Mouse (Mus musculus) left cerebral cortex, adult 11 months (tissue): Measurements from ENCODE around the gene Npas4.
"Not testable (repeated sequence)": the region's sequence is repeated elsewhere in the genome, so short reads cannot be mapped to it uniquely, and the experiment has no call there.

Source experiments
- DNase-seq: peaks from one replicate; pipeline ENCODE4 v3.0.0; 2022; ENCODE audit warnings: low spot score

Npas4 gene

DNA sequence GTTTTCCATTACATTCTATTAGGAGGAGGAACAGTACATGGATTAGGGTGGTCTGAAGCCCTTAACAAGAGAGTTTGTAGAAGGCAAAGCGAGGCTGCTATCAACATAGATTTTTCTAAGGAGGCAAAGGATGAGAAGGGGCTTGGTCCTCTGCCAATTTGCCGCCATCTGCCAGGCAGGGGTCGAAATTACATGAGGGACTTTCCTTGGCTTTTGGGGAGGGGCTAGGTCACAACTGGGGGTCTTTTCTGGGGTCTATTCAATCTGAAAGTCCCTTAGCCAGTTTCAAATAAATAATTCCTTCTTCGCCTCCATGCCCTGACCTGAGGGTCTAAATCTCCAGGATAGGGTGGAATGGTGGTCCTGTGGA is at the start of gene Npas4:
Npas4 (minus strand) TSS at position 61 of the 370 bp plus-strand sequence.
- DNase-seq: no peak

DNA sequence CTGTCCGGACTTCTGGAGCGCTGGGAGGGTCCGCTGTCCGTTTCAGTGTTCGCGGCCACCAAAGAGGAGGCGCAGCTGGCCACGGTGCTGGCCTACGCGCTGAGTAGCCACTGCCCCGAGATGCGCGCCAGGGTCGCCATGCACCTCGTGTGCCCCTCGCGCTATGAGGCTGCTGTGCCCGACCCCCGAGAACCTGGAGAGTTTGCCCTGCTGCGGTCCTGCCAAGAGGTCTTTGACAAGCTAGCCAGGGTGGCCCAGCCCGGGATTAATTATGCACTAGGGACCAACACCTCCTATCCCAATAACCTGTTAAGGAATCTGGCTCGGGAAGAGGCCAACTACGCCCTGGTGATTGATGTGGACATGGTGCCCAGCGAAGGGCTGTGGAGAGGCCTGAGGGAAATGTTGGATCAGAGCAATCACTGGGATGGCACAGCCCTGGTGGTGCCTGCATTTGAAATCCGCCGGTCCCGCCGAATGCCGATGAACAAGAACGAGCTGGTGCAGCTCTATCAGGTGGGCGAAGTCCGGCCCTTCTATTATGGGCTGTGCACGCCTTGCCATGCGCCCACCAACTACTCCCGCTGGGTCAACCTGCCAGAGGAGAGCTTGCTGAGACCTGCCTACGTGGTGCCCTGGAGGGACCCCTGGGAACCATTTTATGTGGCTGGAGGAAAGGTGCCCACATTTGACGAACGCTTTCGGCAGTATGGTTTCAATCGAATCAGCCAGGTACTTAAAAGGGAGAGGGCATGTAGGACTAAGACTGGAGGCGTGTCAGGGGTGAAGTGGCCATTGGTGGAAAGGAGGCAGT is 49.4 kb upstream of the Npas4 start:
- DNase-seq: no peak

DNA sequence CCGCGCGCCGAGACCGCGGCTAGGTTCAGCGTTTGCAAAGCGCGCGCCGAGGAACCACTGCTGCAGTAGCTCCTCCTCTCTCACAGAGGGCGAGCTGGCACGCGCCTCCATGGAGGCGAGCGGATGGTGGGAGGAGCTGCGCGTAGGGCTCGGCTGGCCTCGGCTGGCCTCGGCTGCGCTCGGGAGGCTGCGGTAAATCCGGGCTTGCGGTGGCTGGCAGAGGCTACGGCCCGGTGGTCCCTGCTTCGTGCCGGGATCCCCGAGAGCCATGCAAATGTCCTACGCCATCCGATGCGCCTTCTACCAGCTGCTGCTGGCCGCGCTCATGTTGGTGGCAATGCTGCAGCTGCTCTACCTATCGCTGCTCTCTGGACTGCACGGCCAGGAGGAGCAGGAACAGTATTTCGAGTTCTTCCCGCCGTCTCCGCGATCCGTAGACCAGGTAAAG is 48.6 kb upstream of the Npas4 start, which contains the start of the genes B4gat1 and AC124502.3:
B4gat1 (plus strand) TSS at position 118 of the 448 bp plus-strand sequence.
AC124502.3 (plus strand) TSS at position 183 of the 448 bp plus-strand sequence.
- DNase-seq: peak; percentile 81

DNA sequence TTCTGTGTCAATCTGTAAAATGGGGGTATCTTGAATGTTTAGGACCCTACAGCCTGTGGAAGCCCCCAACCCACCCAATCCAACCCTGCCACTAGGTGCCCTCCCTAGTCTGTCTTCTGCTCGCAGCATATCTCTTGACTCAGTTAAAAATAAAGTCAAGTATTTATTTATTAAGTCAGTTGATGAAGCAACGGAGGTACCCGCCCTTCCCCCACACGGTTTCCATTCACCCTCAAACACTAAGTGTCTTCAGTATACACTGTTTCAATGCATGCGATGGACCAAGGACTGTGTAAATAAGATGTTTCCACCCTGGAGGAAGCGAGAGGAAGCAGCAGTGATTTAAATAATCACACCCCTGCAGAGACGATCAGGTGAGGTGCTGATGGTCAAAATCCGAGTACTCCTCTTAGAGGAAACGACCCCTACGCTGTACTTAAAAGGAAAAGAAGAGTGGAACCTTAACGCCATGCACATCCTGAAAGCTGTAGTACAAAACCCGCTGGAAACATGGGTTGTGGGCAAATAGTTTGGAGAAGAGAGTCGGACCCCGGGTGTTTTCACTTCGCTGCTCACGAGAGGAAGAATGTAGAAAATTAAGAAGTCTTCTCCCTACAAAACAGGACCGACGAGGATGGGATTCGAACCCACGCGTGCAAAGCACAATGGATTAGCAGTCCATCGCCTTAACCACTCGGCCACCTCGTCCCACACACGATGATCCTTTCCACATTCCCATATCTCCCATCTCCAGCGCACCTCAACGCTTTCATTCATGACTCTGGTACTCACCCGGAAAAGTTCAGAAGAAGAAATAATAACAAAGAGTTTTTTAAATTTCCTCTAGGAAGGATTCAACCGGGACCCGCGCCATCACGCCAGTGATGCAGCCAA is 47.8 kb upstream of the Npas4 start:
- peak; percentile 73 for DNase-seq

DNA sequence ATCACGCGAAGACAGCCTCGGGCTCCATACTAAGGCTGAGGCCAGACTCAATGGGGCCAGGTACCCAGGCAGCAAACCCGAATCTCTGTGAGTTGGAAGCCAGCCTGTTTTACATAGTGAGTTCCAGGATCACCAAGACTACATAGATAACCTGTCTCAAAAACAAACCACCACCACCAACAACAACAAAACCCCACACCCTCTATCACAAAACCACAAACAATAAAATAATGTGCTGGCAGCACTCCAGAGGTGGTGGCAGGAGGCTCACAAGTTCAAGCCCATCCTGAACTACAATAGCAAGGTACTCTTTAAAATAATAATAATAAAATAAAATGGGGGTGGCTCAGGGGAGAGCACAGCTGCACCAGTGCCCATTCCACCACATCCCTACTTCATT is 46.5 kb upstream of the Npas4 start:
- DNase-seq: no peak

DNA sequence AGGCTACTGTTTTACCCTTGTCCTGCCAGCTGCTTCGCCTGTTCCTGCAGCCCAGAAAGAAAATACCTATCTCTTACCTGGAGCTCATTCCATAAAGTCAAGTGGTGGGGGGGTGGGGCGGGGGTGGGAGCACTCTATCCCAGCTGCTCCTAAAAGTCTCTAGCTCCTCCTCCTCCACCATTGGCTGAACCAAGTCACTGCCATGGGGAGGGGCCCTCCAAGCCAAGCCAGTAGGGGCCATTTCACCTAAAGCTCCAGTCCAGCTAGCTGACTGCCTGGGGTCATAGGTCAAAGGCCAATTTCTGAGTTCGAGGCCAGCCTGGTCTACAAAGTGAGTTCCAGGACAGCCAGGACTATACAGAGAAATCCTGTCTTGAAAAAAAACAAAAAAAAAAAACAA is 42.6 kb upstream of the Npas4 start:
- DNase-seq: no peak

DNA sequence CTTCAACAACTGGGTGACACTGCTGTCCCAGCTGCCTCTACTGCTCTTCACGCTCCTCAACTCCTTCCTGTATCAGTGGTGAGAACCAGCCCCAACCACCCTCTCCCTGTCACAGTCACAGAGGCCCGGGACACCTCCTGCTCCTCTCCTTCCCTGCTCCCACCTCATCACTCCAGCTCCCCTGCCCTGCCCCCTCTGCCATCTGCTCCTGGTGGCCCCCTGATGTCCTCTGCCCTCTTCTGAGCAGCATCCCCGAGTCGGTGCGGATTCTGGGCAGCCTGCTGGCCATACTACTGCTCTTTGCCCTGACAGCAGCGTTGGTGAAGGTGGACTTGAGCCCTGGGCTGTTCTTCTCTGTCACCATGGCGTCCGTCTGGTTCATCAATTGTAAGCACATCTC is 36.0 kb upstream of the Npas4 start:
- DNase-seq: no peak

DNA sequence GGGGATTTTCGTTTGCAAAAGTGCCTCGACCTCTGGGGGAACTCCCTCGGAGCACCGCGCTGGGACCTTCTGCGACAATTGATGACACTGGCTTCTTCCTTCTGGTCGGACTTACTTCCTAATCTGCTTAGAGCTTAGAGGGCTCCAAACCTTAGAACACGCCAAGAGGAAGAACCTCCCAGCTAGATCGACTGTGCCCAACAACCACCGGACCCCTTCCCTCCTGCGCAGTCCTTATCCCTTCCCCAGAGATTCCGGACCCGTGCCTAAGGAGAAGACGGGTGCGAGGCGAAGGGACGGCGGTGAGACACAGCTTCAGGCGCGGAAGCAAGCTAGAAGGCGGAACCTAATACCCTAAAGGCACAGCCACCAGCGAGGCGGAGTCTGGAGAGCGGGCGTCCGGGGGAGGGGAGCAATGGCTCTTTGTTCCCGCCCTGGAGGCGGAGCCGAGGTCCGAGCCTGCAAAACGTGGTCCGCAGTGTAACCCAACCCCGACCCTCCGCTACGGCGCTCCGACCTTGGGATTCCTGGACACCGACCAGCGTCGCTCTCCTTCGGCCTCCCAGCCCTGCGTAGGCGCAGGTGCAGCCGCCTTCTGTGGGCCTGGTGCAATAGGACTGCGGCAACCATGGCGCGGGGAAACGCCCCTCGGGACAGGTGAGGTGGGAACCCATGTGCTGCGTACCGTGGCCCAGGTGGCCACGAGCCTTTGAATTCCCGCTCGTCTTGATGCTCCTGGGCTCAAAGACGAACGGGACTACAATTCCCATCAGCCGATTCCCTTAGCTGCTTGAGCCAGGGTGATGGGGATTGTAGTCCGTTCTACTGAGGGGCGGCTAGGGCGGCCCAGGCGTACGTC is 33.7 kb upstream of the Npas4 start, which contains the start of gene Slc29a2:
Slc29a2 (plus strand) TSS at position 240 of the 859 bp plus-strand sequence.
- DNase-seq: peak; percentile 80

DNA sequence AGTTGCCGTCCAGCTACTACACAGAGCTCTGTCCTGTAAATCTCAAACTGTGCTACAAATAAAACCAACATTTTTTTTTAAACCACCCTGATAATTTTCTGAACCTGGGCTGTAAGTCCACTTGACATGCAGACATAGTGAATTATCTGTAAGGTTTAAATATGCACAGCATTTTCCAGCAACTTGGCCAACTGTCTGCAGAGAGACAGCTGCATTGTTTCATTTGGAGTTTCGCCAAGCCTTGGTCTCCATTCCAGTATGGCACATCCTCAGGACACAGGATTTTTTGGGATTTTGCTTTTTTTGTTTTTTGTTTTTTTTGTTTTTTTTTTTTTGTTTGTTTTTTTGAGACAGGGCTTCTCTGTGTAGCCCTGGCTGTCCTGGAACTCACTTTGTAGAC is 31.3 kb upstream of the Npas4 start:
- DNase-seq: no peak

DNA sequence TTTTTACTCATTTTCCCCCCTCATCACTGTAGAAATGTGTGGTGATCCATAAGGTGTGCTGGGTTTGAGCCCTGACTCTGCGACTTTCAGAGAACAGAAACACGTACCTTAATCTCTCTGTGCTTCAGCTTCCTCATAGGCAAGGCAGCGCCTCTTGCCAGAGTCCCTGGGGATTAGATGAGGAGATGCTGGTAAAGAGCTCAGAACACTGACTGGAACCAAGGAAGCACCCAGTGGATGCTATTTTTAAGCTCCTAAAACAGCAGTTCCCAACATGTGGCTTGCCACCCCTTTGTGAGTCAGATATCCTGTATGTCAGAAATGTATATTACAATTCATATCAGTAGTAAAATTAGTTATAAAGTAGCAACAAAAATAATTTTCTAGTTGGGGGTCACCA is 28.1 kb upstream of the Npas4 start:
- no peak for DNase-seq

DNA sequence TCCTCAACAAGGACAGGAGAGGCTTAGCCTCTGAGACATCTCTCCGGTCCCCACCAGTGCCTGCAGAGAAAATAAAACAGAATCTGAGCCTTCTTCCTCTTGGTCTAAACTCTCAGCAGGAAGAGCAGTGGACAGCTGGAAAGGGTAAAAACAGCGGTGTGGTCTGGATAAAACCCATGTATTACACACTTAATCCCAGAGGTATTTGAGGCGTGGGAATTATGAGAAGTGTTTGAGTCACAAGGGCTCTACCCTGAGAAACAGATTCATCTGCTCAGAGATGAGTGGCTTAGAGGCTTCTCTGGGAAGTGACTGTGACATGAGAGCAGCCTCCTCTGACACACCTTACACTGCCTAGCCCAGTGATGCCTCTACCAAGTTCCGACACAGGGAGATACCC is 27.5 kb upstream of the Npas4 start:
- DNase-seq: no peak

DNA sequence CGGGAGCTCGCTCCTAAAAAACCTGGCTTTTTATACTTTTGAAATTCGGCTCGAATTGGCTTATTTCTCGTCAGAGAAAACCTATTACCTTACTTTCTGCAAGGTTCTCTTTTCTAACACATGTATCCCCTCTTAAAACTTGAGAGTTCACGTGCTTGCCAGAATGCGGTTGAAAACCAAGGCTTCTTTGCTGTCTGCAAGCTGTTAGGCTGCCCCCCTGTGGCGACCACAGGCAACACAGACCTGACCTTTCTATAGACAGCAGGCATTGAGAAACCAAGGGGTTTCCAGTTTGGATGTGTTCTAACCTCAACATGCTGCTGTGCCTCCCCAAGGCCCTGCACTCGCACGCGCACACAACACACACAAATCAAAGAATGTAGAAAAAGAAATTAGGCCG is 26.7 kb upstream of the Npas4 start:
- no peak for DNase-seq

DNA sequence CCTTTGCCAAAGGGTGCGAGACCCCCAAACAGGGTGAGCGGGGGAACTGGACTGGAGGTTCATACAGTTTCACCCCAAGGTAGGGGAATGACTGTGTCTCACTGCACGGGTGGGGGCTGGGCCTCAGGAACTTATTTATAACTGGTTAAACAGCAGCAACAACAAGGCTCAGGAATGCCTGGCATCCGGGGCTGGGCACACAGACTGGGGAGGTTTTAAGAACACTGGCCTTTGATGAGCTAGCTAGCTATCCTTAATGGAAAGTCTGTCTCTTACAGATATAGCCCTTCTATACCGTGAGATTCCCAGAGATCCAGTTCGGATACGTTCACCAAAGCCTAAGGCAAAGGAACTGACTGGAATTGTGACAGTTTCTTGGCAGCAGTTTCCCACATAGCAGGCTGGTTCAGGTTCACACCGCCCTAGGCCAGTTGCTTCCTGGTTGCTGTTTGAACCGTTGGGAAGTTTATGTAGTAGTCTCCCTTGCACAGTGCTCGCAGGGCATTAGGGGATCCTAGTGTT is 26.2 kb upstream of the Npas4 start:
- DNase-seq: no peak

DNA sequence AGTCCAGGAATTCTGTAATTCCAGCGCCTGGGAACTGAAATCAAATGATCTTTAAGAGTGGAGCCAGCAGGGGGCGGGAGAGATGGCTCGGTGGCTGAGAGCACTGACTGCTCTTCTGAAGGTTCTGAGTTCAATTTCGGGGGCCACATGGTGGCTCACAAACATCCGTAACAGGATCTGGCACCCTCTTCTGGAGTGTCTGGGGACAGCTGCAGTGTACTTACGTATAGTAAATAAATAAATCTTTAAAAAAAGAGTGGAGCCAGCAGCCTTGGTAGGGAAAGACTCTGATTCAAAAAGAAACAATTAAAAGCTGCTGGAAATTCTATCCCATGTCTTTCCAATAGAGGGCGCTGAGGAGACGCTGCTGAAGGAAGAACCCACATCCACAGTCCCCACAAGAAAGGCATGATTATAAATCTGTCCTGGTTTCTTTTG is 24.9 kb upstream of the Npas4 start:
- DNase-seq: no peak

DNA sequence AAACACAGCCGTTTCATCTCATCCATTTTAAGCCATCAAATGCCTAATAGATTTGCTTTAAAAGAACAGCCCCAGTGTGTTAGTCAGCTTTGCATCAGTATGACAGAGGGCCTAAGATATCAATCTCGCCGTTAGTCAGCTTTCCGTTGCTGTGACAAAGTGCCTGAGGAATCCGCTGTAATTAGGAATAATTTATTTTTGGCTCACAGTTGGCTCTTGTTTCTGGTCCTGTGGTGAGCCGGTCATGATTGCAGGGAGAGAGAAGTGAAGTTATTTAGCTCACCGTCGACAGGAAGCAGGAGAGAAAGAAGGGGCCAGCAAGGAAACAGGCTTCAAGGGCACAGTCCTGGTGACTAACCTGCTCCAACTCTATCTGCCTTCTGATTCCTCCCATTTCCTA is 23.0 kb upstream of the Npas4 start:
- DNase-seq: no peak

DNA sequence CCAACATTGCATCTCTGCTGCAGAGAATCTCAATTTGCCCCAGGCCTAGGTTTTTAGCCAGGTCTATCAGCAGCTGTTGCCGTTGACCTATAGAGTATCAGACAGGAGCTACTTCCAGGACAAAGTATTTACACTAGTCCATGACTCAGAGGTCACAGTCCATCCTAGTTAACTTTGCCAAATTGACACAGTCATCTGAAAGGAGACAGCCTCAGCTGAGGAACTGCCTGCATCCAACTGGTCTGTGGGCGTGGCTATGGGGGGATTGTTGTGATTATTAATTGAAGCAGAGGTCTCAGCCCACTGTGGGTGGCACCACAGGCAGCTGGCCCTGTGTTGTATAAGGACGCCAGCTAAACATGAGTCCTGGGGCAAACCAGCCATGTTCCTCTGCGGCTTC is 14.8 kb upstream of the Npas4 start:
- DNase-seq: no peak

DNA sequence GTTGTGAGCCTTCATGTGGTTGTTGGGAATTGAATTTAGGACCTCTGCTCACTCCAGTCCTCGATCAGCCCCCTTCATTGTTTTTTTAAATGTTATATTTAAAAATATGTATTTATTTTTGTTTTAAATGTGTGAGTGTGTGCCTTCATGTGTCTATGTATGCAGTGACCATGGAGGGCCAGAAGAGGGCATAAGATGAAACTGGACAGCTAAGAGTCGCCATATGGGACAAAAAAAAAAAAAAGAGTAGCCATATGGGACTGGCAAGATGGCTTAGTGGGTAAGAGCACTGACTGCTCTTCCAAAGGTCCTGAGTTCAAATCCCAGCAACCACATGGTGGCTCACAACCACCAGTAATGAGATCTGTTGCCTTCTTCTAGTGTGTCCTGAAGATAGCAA is 13.5 kb upstream of the Npas4 start:
- DNase-seq: not testable (repeated sequence)

DNA sequence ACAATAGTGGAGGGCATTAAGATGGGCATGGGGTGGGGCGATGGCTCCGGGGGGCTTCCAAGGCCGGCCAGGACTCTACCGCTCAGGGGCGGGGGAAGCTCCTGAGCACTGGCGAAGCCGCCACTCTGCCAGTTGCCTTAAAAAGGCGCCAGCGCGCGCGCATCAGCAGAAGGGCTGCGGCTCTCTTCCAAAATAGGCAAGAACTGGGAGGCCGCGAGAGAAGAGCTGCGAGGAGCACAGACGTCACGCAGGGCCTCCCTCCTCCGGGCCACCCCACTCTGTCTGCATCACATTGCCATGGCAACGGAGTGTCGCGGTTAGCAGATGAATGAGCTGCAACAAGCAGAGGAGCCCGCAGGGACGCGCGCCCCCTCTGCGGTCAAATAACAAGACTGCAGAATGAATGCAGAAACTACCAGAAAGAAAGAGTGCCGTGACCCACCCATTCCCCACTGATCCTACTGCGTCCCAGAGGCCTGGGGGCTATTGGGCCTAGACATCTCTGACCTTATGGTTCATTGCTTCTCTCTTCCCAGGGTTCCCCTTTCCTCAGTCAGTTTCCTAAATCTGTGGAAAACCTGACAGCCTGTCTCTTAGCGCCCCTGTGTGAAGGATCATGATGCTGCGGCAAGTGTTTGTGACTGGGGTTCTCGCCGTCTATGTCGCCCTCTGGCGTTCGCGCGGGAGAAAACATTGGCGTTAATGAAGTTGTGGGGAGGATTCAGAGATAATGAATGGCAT is 11.7 kb upstream of the Npas4 start:
- peak; percentile 94 for DNase-seq

DNA sequence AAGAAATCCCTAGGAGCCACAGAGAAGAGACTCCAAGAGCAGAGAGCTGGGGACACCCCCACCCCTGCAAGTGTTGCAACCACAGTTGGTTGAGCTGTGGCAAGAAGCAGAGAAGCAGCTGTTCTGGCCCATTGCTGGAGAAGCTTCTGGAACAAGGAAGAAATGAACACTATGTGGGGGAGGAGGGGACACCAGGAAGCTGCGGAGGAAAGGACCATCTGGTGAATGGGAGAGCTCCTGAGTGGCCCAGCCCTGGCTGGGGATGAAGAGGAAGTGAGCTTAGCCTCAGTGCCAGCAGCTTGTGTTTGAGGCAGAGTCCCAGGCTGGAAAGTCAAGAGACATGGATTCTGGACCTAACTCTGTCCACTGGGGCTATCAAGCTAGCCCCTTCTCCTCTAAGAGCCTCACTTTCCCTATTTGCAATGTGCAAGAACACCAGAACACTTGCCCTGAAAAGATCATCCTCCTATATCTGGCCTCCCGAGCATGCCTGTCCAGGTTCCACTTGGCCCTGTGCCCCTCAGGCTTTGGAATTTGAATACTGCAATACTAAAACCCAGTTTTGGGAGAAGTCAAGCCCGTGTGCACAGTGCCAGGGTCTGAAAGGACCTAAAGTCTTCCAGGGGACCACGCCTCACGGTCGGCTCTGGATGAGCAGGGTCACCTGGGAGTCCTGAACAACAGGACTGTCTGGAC is 9.5 kb upstream of the Npas4 start:
- DNase-seq: peak; percentile 75

DNA sequence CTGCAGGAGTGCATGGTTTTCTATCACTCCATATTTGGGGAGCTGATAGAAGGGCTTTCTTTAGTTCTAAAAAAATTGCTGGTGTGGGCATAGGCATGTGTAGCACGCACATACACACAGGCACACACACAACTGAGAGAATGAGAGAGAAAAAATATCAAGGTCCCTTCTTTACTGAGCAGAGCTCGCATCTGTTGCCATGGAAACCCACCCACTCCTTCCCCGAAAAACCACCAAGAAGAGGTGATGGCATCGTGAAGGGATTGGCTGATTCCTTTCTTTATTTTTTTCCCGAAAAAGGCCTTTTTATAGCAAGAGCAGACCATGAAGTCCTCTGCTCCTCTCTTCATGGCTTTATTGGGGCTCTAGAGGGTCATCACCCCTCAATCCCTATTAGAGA is 3.9 kb upstream of the Npas4 start:
- DNase-seq: peak; percentile 86
